Mouse (Mus musculus) thymus, adult 2 months (tissue): ENCODE results near the gene 9230104L09Rik.

Source experiments
- CTCF ChIP-seq: fragments of 200-500 bp; IDR thresholded peaks from 2 replicates; pipeline ENCODE4 v1.5.1; 2012; ENCODE audit warnings: mild to moderate bottlenecking, control low read depth, low read length, moderate library complexity, borderline replicate concordance; ENCODE audit not compliant: control insufficient read depth, poor library complexity, insufficient read depth; ENCODE audit errors: extremely low read depth
- POLR2A ChIP-seq: fragments of 200-500 bp; IDR thresholded peaks from 2 replicates; pipeline ENCODE4 v1.6.1; 2012; ENCODE audit warnings: mild to moderate bottlenecking, low read length, control low read depth, moderate library complexity; ENCODE audit not compliant: control insufficient read depth, poor library complexity, insufficient read depth; ENCODE audit errors: extremely low read depth

DNA sequence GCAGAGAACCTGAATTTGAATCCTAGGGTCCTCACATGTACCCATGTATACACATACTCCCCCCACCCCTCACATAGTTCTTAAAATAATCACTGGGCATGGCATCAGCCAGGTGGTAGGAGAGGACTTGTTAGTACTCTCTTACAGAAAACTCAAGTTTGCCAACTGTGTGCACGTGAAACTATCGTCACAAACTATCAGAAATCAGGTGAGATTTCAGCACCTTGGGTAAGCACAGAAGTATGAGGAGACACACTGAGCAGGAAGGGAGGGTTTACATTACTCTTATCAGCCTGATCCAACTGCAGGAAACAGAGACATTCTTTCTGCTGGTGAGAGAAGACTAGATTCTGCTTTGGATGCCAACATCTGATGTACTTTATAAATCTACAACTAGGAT is 25.6 kb downstream of the 9230104L09Rik start:
- TF ChIP-seq POLR2A (no peak), CTCF (no peak)
